Mouse (Mus musculus) midbrain, embryonic 12.5 days (tissue): Measurements from ENCODE around the gene Spata1. TPM values are rescaled to one million over a fixed set of nuclear protein-coding genes. Genes with fewer than 3 reads are reported as not detected.

ENCODE experiments used
- ATAC-seq: fragments of 200-750 bp; cut with Nextera tagmentation; 2 replicates; pipeline ENCODE4 v1.8.0; 2017; ENCODE audit warnings: low read depth, moderate TSS enrichment, moderate library complexity; ENCODE audit not compliant: low FRiP score
- H3K27ac ChIP-seq: fragments of 300-500 bp; sonication (generic); replicated peaks from 2 replicates; pipeline ENCODE4 v1.5.1; 2016; ENCODE audit warnings: mild to moderate bottlenecking
- H3K27me3 ChIP-seq: fragments of 300-500 bp; sonication (generic); 2 replicates; pipeline ENCODE4 v1.6.1; 2016; ENCODE audit warnings: mild to moderate bottlenecking
- H3K36me3 ChIP-seq: fragments of 300-500 bp; sonication (generic); 2 replicates; pipeline ENCODE4 v1.6.1; 2016
- H3K4me1 ChIP-seq: fragments of 300-500 bp; sonication (generic); 2 replicates; pipeline ENCODE4 v1.6.1; 2016
- H3K4me2 ChIP-seq: fragments of 300-500 bp; sonication (generic); replicated peaks from 2 replicates; pipeline ENCODE4 v1.6.1; 2016; ENCODE audit warnings: mild to moderate bottlenecking, moderate library complexity
- H3K4me3 ChIP-seq: fragments of 300-500 bp; sonication (generic); 2 replicates; pipeline ENCODE4 v1.5.1; 2016; ENCODE audit warnings: mild to moderate bottlenecking
- H3K9ac ChIP-seq: fragments of 300-500 bp; sonication (generic); replicated peaks from 2 replicates; pipeline ENCODE4 v1.6.1; 2016; ENCODE audit warnings: mild to moderate bottlenecking, moderate library complexity
- H3K9me3 ChIP-seq: fragments of 300-500 bp; sonication (generic); 2 replicates; pipeline ENCODE4 v1.6.1; 2016; ENCODE audit warnings: mild to moderate bottlenecking
- WGBS: fragments of 180-500 bp; shearing (Covaris S2); methylation state at CpG from one replicate; pipeline ENCODE4 v1.1.7; 2016; 5-methylcytosine and 5-hydroxymethylcytosine counted together
- polyA plus RNA-seq: library from polyadenylated mRNA; unstranded; fragments of >200 nt; fragmentation: Nextera tagmentation; extraction: Ambion mirVana; gene quantifications from 2 replicates; pipeline ENCODE4 v1.2.1, GENCODE M21; 2016

Gene Spata1
- polyA plus RNA-seq, 1 experiment from 2014 or later: 8.0 TPM

DNA sequence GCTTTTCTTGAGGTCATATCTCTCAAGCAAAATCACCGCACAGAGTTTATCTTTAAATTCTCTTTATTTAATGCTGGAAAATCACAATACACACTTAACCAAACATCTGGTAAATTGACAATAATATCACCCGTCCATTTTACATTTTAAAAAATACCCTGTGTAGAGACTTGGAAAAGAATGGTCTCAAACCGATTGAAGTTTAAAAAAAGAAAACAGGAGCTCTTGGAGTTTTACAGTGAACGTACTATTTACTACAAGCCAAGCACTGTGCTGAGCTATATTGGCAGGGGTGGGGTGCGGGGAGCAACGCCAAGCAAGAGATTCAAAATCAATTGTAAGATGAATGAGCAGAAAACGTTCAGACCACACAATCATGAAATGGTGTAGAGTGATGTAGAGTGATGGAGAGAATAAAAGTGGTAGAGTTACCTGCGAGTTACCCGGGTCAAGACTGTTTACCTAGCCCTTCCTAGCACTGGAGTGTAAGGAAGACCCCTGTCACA lies 49.8 kb downstream of the Spata1 start, which contains the start of gene Ctbs:
Gene Ctbs (plus strand): TSS at position 51 of the 506 bp plus-strand sequence.
- Histone ChIP-seq H3K27ac (peak within 1 kb of the TSS; percentile 64), H3K27me3 (no peaks in the 10 kb centered on the region), H3K4me2 (peak within 1 kb of the TSS; percentile 68), H3K4me1 (peaks cover 14% of the 10 kb centered on the region; the same call in 1 of the 2 replicates), H3K36me3 (0 out of 2 replicates have a peak, but pooled peaks cover 6% of the 10 kb centered on the region), H3K4me3 (peak within 1 kb of the TSS; percentile 49), H3K9ac (peak within 1 kb of the TSS; percentile 57), H3K9me3 (0 out of 2 replicates have a peak, but pooled peaks cover 3% of the 10 kb centered on the region)
- 55% methylated on average over 9 of the region's 9 CpGs for WGBS
- peak; percentile 48; the same call in 1 of the 2 replicates for ATAC-seq

DNA sequence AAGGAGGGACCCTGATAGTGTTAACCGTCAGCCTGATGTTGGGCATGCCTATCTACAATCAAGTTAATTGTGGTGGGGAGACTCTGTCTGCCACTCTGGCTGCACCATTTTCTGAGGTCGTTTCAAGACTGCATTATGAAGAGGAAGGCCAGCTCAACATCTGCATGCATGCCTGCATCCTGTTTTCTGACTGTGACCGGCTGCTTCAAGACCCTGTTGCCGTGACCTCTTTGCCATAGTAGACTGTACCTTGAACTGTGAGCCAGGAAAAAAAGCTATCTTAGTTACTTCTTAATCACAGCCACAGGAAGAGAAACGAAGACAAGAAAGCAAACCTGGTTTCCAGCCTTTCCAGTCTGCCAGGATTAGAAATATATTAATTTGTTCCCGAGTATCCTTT lies 50.6 kb downstream of the Spata1 start:
- ATAC-seq: no peak
- no peak overlapping the region for H3K4me3 ChIP-seq
- H3K4me1 ChIP-seq: peaks cover 14% of the 10 kb centered on the region; the same call in 1 of the 2 replicates
- 75% methylated on average over 6 of the region's 6 CpGs for WGBS
- H3K4me2 ChIP-seq: no peak overlapping the region
- no peak overlapping the region for H3K27ac ChIP-seq
- no peaks in the 10 kb centered on the region for H3K27me3 ChIP-seq
- H3K9ac ChIP-seq: no peak overlapping the region
- H3K9me3 ChIP-seq: 0 out of 2 replicates have a peak, but pooled peaks cover 3% of the 10 kb centered on the region
- H3K36me3 ChIP-seq: 0 out of 2 replicates have a peak, but pooled peaks cover 6% of the 10 kb centered on the region

DNA sequence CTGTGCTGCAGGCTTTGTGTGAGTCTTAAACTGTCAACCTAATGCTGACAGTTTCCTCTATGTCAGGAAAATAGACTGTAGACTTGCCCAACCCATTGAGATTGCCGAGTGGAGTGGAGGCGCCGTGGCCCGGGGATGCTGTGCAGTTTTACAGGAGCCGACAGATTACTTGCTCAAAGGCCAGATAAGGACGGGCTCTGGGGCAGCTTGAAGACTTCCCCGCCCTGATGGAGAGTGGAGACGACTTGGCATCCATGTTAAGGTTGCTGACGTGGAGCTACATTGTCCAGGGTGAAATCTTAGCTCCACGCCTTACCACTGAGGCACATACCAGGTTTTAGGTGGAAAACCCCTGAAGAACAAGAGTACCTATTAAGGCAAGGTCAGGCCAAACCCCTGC lies 51.2 kb downstream of the Spata1 start:
- Histone ChIP-seq H3K4me2 (no peak overlapping the region), H3K27ac (no peak overlapping the region), H3K4me1 (peaks cover 14% of the 10 kb centered on the region; the same call in 1 of the 2 replicates), H3K36me3 (peaks cover 9% of the 10 kb centered on the region; the same call in 1 of the 2 replicates), H3K9me3 (0 out of 2 replicates have a peak, but pooled peaks cover 3% of the 10 kb centered on the region), H3K9ac (no peak overlapping the region), H3K4me3 (no peak overlapping the region), H3K27me3 (no peaks in the 10 kb centered on the region)
- no peak for ATAC-seq
- 91% methylated on average over 10 of the region's 10 CpGs for whole genome bisulfite sequencing

DNA sequence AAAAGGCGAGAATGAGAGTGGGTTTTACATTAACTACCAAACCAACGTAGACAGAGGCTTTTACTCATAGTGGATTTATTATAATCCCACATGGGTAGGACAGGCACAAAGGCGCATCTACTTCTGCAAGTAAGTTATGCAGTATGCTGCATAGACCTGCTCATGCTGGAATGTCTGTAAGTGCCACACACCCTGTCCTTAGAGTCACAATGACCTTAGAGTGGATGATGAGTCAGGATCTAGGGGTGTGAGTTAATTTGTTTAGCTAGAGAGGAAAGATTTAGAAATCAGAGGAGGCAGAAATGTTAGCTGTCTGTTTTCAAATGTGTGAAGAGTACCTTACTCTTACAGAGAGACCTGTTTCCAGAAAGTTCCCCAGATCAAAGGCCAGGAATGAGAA lies 52.0 kb downstream of the Spata1 start:
- Histone ChIP-seq H3K36me3 (peaks cover 11% of the 10 kb centered on the region; the same call in 1 of the 2 replicates), H3K9me3 (0 out of 2 replicates have a peak, but pooled peaks cover 3% of the 10 kb centered on the region), H3K4me3 (no peak overlapping the region), H3K27ac (no peak overlapping the region), H3K27me3 (no peaks in the 10 kb centered on the region), H3K9ac (no peak overlapping the region), H3K4me1 (peaks cover 14% of the 10 kb centered on the region; the same call in 1 of the 2 replicates), H3K4me2 (no peak overlapping the region)
- 91% methylated on average over 3 of the region's 3 CpGs for WGBS
- ATAC-seq: no peak

DNA sequence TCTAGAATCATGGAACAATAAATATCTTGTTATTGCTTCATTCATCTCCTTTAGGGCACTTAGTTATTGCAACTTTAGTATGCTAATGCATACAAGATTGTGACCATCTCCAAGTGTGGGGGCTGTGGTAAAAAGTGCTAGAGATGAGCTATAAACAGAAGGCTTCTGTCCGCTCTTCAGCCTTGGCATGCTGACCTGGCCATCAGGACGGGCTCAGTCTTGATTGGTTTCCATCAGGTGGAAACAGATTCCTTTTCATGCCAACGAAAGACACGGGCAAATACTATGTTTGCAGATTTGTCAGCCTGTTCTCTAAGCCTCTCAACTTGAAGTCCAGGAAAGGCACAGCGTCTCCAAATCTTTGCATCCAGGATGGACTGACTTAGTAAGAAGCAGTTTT lies 52.4 kb downstream of the Spata1 start:
- H3K4me3 ChIP-seq: no peak overlapping the region
- H3K4me1 ChIP-seq: peaks cover 14% of the 10 kb centered on the region; the same call in 1 of the 2 replicates
- WGBS: 94% methylated on average over 5 of the region's 5 CpGs
- no peak overlapping the region for H3K27ac ChIP-seq
- H3K9me3 ChIP-seq: 0 out of 2 replicates have a peak, but pooled peaks cover 3% of the 10 kb centered on the region
- H3K9ac ChIP-seq: no peak overlapping the region
- no peaks in the 10 kb centered on the region for H3K27me3 ChIP-seq
- H3K36me3 ChIP-seq: peaks cover 16% of the 10 kb centered on the region
- no peak overlapping the region for H3K4me2 ChIP-seq
- no peak for ATAC-seq

DNA sequence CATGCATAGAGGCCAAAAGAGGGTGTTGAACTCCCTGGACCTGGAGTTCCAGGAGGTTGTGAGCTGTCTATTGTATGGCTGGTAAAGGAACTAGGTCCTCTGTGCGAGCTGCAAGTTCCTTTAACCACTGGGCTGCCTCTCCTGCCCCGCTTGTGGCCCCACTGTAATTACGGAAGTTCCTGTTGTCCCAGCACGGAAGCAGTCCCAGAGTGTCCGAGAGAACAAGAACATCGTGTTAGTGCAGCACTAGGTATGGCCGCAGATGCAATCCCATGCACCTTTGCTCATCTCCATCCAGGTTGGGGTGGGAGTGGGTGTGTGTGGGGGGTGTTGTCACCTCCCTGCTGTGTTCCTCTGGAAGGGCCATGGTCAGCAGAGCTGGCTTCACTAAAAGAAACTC lies 54.7 kb downstream of the Spata1 start:
- Histone ChIP-seq H3K27me3 (no peaks in the 10 kb centered on the region), H3K4me3 (no peak overlapping the region), H3K4me2 (no peak overlapping the region), H3K36me3 (peaks cover 26% of the 10 kb centered on the region), H3K9me3 (0 out of 2 replicates have a peak, but pooled peaks cover 3% of the 10 kb centered on the region), H3K27ac (no peak overlapping the region), H3K9ac (no peak overlapping the region), H3K4me1 (peaks cover 1% of the 10 kb centered on the region; the same call in 1 of the 2 replicates)
- no peak for ATAC-seq
- 92% methylated on average over 7 of the region's 7 CpGs for WGBS

DNA sequence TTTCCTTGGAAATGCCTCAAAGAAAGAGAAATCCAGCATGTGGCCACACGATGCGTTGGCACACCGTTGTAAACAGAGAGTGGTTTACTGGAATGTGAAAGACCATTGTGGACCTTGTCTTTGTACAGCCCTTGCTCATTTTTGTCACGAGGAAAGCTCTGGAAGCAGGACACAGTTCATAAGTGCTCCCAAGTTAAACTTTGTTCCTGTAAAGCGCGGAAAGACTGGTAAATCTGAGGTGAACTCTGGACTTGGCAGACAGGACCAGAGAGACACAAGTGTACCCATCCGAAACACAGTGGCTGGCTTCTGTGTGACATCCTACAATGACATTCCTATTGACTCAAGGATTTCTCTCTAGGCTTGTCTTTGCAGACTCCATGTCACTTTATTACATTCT lies 56.2 kb downstream of the Spata1 start:
- no peak overlapping the region for H3K27ac ChIP-seq
- H3K9ac ChIP-seq: no peak overlapping the region
- H3K9me3 ChIP-seq: 0 out of 2 replicates have a peak, but pooled peaks cover 3% of the 10 kb centered on the region
- no peak overlapping the region for H3K4me3 ChIP-seq
- 90% methylated on average over 7 of the region's 7 CpGs for WGBS
- peaks cover 32% of the 10 kb centered on the region for H3K36me3 ChIP-seq
- H3K27me3 ChIP-seq: no peaks in the 10 kb centered on the region
- H3K4me1 ChIP-seq: no peaks in the 10 kb centered on the region
- ATAC-seq: no peak
- no peak overlapping the region for H3K4me2 ChIP-seq

DNA sequence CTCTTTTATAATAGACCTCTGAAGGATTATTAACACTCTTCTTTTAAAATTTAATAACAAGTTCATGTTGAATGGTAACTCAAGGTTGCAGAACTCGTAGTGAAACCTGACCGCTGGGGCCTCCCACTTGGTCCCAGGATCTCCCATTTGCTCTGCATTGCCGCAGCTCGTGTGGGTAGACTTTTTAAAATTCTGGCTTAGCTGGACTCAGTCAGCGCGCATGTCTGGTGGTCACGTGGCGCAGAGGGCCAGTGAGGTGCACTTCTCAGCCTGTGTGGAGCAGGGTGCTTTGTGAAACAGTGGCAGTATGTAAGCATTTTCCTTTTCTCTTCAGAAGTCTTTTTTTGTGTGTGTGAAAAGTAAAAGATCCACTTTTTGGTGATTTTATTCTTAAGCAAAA lies 56.6 kb downstream of the Spata1 start:
- WGBS: 89% methylated on average over 8 of the region's 8 CpGs
- no peak overlapping the region for H3K9ac ChIP-seq

DNA sequence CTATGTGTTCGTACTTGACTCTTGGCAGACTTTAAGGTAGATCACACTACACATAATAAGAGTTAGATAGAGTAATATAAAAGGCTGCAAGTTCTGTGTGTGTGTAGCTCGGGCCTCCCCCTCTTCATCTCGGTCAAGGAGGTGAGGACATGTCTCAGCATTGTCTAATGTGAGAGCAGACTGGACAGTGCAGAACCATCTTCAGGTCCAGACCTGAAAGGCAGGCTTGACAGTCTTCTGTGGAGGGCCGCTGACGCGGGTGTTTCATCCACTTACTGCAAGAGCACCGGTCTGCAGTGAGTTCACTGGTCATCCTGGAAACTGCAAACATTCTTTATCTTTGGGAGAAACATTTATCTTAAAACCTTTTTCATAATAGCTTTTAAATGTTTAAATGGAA lies 57.1 kb downstream of the Spata1 start:
- Histone ChIP-seq H3K27me3 (no peaks in the 10 kb centered on the region), H3K27ac (no peak overlapping the region), H3K36me3 (peaks cover 40% of the 10 kb centered on the region), H3K4me2 (no peak overlapping the region), H3K4me3 (no peak overlapping the region), H3K9ac (no peak overlapping the region), H3K9me3 (0 out of 2 replicates have a peak, but pooled peaks cover 3% of the 10 kb centered on the region), H3K4me1 (no peaks in the 10 kb centered on the region)
- WGBS: 90% methylated on average over 7 of the region's 7 CpGs
- ATAC-seq: no peak

More for the DNA sequence above, 56.6 kb downstream of the Spata1 start:
- Histone ChIP-seq H3K27me3 (no peaks in the 10 kb centered on the region), H3K4me1 (no peaks in the 10 kb centered on the region), H3K36me3 (peaks cover 37% of the 10 kb centered on the region), H3K27ac (no peak overlapping the region), H3K9me3 (0 out of 2 replicates have a peak, but pooled peaks cover 3% of the 10 kb centered on the region), H3K4me2 (no peak overlapping the region), H3K4me3 (no peak overlapping the region)
- no peak for ATAC-seq

DNA sequence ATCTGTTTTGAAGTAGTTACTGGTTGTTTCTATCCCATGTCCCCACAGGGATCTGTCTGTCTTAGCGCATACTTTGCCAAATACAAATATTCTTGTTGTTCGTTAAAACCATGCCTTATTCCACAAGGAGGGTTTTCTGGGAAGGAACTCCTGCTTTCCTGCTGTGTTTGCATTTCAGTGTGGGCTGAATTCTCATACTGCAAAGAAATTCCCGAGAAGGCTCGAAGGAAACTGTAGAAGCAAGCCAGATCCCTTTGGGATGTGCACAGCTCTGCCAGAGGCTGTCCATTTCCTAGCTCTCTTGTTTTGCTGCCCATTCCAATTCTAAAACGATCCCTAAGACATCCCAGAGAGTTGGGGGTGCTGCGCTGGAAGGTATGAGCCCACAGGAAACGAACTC lies 59.1 kb downstream of the Spata1 start:
- Histone ChIP-seq H3K4me3 (no peak overlapping the region), H3K4me2 (no peak overlapping the region), H3K27ac (no peak overlapping the region), H3K9ac (no peak overlapping the region), H3K9me3 (no peaks in the 10 kb centered on the region), H3K27me3 (no peaks in the 10 kb centered on the region), H3K4me1 (no peaks in the 10 kb centered on the region), H3K36me3 (peaks cover 54% of the 10 kb centered on the region)
- no peak for ATAC-seq
- 87% methylated on average over 7 of the region's 7 CpGs for WGBS

DNA sequence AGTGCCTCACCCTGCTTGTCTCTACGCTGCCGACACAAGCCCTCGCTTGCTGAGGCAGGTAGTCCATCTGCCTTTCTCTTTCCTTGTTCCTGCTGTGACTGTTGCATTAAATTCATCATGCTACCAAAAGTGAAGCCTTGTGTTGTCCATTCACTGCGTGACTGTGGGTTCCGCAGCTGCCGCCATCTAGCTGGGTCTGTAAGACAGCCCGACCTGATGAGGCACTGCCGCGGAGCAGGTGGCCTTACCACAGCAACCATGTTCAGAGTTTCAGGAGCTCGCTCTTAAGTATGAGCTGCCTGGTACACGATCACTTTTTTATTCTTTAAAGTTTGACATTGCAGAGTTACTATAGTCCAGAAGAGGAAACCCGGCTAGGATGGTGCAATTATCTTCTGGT lies 59.5 kb downstream of the Spata1 start:
- Histone ChIP-seq H3K27ac (no peak overlapping the region), H3K4me3 (no peak overlapping the region), H3K9me3 (no peaks in the 10 kb centered on the region), H3K27me3 (no peaks in the 10 kb centered on the region), H3K9ac (no peak overlapping the region), H3K4me1 (no peaks in the 10 kb centered on the region), H3K4me2 (no peak overlapping the region), H3K36me3 (peaks cover 56% of the 10 kb centered on the region)
- 94% methylated on average over 12 of the region's 12 CpGs for WGBS
- no peak for ATAC-seq

DNA sequence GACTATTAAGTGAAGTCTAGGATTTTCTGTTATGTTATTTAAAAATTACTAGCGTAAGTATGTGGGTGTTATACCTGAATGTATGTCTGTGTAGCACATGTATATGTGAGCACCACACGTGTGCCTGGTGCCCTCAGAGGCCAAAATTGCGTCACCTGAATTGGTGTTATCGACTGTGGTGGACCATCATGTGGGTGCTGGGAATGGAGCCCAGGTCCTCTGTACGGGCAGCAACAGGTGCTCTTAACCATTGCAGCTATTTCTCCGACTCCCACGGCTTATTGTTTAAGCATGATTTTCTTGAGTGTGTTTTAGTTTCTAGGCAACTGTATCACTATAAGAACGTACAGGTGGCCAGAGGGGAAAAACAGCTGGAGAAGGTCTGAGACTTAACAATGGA lies 63.4 kb downstream of the Spata1 start:
- 93% methylated on average over 8 of the region's 8 CpGs for WGBS
- Histone ChIP-seq H3K27me3 (no peaks in the 10 kb centered on the region), H3K4me1 (no peaks in the 10 kb centered on the region), H3K9me3 (no peaks in the 10 kb centered on the region), H3K4me3 (no peak overlapping the region), H3K9ac (no peak overlapping the region), H3K27ac (no peak overlapping the region), H3K36me3 (peaks cover 79% of the 10 kb centered on the region), H3K4me2 (no peak overlapping the region)
- ATAC-seq: no peak
